17 mouse cellular contexts compared by ENCODE assay signal in genomic region chr17:63351682-63352081, GRCm38 (mm10).
"Had no signal": no experiment of that assay in that cellular context is flagged by ENCODE, and none has a peak within 500 bp of the region (broad histone marks: within the 10 kb centered on the region; RNA-seq: fewer than 3 reads in every experiment).

No protein-coding gene starts in this region.

- H3K4me2 ChIP-seq: lung, embryonic 14.5 days; midbrain, embryonic 12.5 days; neural tube, embryonic 13.5 days; neural tube, embryonic 15.5 days had no signal

- H3K4me3 ChIP-seq: midbrain, embryonic 12.5 days; myocyte; neural tube, embryonic 13.5 days; neural tube, embryonic 15.5 days had no signal

- DNase-seq: lung, adult 18-20 months; lung, embryonic 14.5 days; lung, postnatal 10 days; lung, postnatal 4 days; retina, postnatal 1 day; right cerebral cortex, adult 18-20 months; right cerebral cortex, postnatal 25 days; right cerebral cortex, postnatal 4 days; spleen, adult 18-20 months; thymus, adult 18-20 months; thymus, postnatal 14 days; thymus, postnatal 36 days had no signal

- H3K4me1 ChIP-seq: midbrain, embryonic 12.5 days; neural tube, embryonic 13.5 days; neural tube, embryonic 15.5 days had no signal

- H3K9me3 ChIP-seq: midbrain, embryonic 12.5 days; neural tube, embryonic 13.5 days; neural tube, embryonic 15.5 days had no signal

- H3K9ac ChIP-seq: liver, embryonic 14.5 days; lung, embryonic 14.5 days; midbrain, embryonic 12.5 days; neural tube, embryonic 13.5 days; neural tube, embryonic 15.5 days had no signal

- H3K27ac ChIP-seq: liver, embryonic 14.5 days; neural tube, embryonic 13.5 days; neural tube, embryonic 15.5 days had no signal

- H3K27me3 ChIP-seq: midbrain, embryonic 12.5 days; neural tube, embryonic 13.5 days; neural tube, embryonic 15.5 days had no signal
